Mouse (Mus musculus): ENCODE results near the gene Sort1.

Gene Sort1

DNA sequence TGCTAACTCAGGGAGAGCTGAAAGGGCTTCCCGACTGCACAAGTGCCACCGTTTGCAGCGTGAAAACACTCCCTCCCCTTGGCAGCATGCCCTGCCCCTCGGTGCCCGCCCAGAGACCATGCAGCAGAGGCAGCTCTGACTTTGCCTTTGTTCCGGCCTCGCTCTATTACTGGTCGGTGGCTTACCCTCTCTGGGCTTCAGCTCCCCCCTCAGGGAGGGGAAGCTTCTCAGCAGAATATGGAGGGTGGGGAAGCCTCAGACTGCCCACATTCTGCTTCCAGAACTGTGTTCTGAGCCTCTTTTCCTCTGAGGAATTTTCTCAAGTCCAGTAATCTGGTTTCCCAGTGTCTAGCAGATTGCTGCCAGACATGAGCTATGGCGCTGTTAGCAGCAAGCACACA is 44.6 kb downstream of the Sort1 start:
- DNase-seq, result no peak

DNA sequence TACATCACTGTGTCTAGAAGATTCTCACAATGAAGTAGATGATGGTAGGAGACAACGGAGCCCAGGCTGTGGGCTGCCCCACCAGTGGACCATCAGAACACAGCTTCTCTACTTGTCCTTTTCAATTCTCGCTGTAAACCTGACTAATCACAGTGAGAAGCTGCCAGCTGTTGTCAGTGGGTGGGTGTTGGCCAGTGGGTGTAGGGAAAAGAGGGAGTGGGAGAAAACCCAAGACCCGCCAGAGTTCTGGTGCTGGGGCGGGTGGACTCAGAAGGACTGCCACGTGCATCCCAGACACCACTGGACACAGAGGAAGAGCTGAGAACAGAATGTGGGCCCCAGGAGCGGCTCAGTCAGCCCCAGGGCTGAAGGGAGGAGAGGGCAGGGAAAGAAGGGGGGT is 46.9 kb downstream of the Sort1 start:
- no peak for DNase-seq

DNA sequence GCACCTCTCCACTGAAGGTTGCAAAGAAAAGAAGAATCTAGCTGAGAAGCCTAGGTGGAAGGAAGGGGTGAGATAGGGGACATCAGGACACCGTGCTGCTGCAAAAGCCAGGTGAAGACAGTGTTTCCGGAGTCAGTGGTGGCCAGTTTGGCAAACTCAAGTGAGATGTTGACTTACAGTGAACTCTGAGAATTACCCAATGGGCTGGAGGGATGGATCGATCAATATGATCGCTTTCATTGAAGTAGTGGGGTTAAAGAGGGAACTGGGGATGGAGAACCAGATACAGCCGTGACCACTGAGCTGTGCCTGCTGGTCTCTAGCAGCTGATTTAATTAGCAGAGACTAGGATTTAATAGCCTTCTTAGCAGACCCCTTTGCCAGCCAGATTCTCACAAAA is 53.0 kb downstream of the Sort1 start:
- no peak for DNase-seq

DNA sequence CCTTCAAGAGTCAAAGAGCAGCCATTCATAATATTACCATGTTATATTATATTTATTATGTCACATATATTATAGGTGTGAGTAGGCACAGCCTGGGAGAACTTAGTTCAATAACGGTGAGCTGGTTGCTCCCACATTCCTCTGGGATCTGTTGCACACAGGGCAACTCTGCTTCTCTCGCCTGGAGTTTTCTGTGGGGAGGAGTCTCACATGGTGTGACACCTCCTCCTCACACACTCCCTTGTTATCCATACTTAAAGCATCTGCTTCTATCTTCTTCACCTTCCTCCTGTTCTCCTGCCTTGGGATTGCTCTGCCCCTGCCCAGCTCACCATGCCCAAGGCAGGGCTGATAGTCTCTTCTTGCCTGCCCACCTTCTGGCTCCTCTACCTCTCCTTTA is 57.2 kb downstream of the Sort1 start:
- no peak for DNase-seq

DNA sequence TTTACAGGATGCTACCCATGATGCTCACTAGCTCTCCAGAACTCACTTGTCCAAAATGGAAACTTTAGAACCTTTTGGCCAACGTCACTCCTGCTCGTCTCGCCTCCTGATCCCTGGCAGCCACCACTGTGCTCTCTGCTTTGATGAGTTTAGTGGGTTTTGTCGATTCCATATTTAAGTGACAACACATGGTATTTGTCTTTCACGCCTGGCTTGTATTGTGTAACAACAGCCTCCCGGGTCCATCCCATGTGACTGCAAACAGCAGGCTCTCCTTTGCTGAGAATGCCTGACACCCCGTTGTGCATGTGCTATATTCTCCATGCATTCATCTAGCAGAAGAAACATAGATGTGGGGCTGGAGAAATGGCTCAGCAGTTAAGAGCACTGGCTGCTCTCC is 58.3 kb downstream of the Sort1 start:
- no peak for DNase-seq

DNA sequence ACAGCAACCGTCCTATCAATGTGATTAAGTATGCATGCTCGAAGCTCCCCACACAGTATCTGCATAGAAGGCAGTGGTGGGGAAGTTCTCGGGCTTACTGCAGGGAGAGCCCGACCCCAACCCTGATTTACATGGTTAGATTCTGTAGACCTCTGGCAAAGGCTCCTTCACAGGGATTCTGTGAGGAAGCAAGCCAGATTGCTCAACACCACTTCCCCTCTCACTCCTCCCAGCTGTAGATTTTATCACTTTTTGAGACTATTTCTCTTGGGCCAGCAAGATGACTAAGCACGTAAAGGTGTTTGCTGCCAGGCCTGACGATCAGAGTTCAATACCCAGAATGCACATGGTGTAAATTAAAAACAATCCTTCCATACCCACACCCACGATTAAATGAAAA is 62.0 kb downstream of the Sort1 start:
- DNase-seq, result no peak

DNA sequence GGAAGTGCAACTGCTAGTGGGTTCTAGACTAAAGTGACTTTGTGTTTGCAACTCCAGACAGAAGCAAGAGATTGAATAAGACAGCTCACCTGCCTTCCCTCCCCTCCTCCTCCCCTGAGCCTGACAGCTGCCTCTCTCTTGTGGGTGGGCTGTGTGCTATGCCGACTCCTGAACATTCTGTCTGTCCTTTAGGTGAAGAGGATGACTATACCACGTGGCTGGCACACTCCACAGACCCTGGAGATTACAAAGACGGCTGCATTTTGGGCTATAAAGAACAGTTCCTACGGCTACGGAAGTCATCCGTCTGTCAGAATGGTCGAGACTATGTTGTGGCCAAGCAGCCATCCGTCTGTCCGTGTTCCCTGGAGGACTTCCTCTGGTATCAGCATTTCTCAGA is 64.5 kb downstream of the Sort1 start:
- DNase-seq, result no peak

DNA sequence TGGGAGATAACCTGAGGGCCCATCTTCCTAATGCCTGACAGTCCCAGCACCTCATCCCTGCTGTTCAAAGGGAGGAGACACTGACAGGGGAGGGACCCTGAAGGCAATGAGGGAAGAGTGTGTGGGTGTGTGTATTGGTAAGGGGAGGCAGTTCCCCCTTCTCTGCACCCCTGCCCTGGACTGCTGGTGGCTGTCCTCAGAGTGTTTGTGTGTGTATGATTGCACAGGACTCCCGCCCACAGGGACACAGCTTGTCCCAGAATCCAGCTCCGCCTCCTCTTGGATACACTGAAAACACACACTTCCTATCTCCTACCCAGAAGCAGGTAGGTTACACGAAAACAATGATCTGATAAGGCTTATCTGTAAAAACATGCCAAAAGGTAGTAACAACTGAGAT is 71.4 kb downstream of the Sort1 start:
- no peak for DNase-seq

DNA sequence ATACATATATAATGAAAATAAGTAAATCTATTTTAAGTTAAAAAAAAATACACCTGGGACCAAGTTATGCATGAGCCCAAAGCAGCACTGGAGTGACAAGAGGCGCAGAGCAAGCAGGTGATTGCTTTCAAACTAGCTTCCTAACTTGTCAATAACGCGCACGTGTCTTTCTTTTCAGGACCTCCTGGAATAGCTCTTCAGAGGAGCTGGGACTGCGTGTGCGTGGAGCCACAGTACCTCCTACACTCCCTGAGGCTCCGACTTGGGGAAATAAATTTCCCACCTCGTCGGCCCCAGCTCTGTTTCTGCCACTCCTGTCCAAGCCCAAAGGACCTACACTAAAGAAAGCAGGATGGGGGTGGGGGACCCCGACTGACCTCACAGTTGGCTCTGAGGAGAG is 73.2 kb downstream of the Sort1 start:
- DNase-seq, result no peak

DNA sequence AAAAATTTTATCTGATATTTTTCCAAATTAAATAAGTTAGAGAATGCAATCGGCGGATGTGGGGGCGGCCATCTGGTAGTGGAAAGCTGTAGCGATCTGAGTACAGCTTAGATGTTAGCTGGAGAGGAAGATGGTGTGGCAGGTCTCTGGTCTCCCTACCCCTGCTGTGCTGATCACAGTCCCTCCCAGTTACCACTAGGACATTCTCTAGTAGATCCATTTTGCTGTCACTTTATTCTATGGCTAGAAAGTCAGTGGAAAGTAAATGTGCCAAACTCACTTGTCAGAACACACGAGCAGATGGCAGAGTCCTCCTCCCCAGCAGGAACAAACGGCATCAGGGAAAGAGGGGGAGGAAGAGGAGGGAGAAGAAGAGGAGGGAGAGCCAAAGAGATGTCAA is 74.6 kb downstream of the Sort1 start:
- peak; percentile 18 for DNase-seq

DNA sequence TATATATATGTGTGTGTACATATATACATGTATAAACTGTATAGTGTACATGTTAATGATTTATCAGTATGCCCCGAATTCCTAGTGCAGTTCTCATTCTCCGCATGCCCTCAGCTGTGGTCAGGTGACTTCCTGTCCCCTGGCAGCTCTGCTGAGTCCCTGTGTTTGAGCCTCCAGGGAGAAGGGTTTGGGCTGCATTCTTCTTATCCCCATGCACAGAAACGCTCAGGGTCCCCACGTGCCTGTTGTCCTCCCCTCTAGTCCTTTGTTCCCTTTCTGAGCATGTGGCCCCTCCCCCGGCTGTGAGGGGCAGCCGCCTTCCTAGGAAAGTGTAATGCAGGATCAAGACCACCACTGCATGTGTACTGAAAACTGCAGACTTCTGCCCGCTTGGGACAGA is 77.0 kb downstream of the Sort1 start:
- no peak for DNase-seq

DNA sequence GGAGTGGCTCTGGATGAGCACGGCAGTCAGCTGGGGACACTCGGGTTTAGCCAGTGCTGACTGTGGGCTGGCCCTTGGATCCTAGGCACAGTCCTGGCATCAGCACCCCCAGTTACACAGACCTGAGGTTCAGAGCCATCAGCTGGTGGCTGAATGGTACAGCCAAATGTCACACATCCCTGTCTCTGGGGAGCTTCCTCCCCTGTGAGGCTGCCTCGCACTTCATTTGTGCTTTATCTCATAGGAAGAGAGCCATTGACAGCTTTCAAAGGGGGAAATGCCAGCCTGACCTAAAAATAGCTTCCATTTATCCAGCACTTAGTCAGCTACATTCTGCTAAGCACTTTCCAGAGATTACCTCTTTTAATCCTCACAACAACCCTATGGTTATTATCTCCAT is 79.7 kb downstream of the Sort1 start:
- DNase-seq, result no peak

DNA sequence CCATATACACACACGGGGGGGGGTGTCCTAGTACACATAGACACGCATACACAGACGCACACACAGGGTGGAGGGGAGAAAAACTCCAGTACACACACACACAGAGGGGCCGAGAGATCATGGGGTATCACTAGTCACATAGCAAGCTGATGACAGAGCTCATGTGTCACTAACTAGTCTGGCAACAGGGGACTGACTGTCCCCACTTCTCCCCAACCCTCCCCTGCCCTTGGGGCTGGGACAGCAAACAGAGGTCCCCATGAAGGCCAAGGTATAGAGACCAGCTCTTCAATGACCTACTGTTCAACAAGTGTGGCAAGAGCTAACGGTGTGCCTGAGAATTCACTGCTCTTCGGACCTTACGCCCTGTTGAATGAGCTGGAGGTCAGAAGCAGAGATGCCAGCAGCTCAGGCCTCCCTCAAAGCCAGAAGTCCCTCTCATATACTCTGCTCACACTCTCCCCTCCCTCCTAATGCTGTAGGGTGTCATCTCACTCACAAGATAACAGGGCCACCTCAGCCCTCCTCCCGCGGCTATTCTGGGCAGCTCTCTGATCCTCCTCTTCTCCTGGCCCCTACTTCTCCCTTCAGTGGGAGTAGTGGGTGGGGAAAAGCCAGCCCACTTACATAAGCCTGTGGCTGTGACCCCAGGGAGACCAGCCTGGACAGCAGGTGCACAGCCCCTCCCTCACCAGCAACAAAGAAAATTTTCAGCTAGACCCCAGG is 80.6 kb downstream of the Sort1 start, which contains the start of gene Mybphl:
Gene Mybphl (plus strand): TSS at position 642 of the 726 bp plus-strand sequence.
- DNase-seq, result no peak

DNA sequence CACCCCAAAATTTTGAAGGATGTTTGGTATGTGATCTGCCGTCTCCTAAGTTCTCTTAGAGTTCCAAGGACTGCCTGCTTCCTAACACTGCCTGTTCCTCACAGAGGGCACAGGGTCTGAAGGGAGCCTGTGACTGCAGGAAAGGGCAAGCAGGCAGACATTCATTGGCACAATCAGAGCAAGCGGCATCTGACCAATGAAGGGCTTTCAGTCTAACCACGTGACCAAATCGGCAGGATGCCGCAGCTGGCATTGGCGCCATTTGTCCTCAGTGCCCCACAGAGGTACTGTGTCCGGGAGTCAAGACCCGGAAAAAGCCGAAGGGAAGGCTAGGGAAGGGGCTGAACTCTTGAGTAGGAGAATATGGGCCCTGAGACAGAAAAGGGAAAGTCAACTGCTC is 83.3 kb downstream of the Sort1 start:
- peak; percentile 40 for DNase-seq

DNA sequence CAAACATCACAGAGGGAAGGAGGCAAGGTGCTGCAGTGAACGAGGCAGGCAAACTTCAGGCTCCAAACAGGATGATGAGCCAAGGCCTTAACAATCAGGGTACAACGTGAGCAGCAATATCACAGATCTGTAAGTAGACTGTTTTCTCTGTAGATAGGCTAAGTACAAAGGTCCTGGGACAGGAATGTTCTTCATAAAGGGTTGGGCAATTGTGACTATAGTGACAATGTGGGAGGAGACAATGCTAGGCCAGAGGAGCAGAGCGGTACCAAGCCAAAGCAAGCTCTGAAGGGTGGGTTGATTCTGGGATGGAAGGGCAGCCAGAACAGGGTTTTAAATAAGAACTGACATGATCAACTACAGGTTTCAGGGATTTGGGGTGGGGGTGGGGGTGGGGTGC is 83.9 kb downstream of the Sort1 start:
- no peak for DNase-seq

DNA sequence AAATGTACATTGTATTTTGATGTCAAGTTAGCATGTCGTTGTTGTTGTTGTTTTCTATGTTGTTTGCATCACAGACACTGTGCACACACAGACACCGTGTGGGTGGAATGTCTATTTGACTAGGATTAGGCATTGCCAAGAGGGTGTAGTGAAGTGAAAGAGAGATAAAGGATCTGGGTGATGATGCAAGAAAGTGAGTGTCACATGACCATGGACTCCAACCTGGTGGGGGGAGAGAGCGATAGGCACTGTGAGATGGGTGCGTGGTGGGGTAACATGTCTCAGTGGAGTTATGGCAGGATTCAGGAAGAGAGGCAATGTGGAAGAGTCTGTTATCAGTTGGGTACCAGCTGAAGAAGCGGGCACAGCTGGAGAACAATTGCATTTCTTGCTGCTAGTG is 84.8 kb downstream of the Sort1 start:
- no peak for DNase-seq

DNA sequence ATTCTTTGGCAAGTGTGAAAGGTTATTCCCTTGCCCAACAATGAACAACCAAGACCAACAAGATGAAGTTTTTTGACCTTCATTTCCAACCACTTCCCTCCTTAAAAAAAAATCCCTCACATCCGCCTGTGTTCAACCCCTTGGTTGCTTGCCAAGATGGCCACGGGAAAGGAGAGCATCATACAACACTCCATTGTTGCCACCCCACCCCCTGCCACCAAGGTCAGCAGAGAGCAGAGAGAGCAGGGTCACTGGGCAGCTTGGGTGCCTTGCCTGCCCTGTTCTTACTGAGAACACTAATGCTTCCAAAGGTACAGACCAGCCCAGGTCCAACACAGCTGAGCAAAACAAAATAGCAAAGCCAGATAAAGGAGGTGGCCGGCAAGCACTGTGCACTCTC is 88.4 kb downstream of the Sort1 start:
- DNase-seq, result no peak

DNA sequence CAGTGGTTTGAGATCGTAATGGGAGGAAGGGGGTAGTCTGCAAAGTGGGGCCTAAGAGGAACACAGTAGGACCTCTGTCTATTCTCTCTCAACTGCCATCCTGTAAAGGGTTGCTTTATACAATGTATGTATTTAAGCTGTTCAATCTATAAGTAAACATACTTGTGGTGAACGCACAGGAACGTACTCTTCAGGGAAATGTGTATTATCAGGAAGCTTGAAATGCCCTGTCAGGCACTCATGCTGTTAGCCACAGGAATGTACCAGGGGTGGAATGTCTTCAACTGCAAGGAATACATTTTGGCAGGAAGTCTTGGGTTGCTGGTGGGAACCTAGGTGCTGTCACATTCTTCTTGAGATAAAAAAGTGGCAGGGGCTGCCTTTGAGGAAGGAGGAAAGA is 88.8 kb downstream of the Sort1 start:
- DNase-seq, result no peak

DNA sequence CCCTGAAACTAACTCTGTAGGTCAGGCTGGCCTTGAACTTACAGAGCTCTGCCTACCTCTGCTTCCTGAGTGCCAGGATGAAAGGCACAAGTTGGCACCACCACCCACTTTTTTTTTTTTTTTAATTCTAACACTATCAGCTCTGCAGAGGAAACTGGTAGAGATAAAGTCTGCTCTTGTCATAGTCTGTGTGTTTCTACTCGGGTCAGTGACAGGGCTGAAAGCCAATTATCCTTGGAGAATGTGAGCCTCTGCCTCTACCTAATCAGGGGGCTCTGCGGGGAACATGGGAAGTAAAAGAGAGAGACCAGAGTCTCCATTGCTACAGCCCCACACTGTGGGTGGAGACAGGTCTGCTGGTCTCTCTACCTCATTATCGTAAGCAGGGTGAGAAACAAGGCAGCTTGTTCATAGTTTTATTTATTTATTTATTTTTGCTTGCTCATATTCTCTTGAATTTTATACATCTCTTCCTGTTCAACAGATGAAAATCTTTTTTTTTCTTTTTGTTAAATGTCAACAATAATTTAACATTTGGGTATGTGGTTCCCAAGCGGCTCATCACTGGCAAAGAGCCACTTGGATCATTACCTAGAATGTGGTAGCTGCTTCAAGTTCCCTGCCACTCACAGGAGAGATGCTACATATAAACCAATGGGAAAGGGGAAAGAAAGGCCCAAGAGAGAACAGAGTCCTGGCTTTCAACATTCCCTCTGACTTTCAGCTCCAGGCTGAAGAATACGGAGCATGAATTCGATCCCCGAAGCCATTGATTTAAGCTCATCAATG is 95.2 kb downstream of the Sort1 start:
- DNase-seq, result no peak

DNA sequence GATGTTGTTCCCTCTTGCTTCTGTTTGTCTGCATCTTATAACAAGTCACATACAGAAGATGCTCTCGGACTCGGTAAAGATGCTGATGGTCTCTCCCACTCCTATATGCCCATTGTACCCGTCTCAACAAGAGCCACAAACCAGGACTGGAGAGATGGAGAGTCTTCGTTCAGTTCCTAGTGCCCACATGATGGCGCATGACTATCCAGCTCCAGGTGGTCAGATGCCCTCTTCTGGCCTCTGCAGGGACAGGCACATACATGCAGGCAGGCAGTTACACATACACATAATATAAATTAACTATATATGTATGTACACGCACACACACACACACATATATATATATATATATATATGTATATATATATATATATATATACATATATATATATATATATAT is 96.8 kb downstream of the Sort1 start:
- DNase-seq, result no peak

DNA sequence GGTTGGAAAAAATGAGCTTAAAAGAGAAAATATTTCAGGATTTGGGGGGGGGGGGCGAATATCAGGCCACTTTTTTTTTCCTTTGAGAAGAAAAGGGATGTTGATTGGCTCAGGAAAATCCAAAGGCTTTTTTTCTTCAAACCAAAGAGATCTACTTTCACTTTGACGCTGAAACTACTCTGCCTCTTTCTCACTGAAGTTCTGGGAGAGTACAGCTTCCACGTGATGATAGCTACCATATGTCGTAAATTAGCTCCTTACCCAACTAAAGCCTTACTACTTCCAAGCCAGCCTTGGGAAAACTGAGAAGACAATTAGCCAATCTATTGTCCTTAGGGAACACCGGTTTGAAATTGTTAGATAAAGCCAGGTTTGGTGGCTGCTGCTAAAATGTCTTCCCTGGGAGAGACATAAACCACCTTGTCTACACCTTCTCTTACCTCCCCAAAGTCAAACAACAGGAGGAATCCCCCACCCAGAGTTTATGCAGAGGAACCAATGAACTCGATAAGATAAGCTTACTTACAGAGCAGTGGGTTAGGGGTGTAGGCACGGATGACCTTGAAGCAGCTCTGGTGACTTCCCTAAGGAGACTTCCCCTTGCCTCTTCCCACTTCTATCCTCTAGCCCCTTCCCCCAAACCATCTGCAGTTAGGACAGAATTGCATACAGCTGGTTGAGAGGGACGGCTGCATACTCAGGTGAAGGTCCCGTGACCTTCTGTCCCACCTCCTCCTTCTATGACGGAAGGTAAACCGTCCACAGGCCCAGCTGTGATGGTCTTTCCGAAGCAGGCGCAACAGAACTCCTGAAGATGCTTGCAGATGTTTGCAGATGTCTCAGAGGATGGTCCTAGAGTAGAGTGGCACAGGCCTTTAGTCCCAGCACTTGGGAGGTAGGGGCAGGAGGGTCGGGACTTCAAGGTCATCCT is 98.3 kb downstream of the Sort1 start:
- DNase-seq, result peak; percentile 15

DNA sequence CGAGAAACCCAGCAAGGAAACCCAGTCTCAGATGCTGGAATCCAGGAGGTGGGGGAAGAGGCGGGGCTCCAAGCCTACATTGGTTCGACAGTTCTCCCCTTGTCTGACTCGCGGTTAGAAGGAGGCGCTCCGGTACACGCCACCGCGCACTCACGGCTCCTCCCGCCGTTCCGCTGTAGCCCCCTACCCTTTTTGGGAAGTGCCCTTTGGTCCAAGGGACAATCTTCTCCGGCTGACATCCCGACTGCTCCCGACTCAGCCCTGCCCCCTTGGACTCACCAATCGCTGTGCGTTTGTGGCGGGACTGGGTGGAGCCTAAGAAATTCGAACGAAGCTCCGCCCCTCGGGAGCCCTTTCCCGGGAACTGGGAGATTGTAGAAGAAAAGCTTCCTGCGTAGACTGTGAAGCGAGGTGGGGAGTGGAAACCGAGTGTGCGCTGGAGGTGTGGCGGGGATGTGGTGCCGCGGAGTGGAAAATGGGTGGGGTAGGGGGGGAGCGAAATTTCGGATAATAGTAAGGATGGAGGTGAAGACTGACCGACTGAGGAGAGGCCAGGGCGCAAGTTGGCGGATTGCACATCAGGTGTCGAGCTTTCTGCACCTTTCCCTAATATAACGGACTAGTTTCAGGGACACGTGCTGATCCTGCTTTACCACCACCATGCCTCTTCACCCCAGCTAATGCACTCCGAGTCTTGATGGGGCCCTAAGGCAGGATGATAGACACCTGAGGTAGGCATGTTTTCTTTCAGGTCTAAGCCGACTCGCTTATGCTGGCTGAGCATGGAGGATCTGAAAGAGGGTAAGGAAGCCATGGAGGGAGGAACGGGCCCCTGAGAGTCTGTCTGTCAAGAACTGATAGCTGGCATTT is 99.8 kb downstream of the Sort1 start, which contains the start of gene Psrc1:
Gene Psrc1 (plus strand): TSS at position 355 of the 870 bp plus-strand sequence.
- DNase-seq, result peak; percentile 81

All from cerebellum, adult 9-11 months (tissue).